Mouse (Mus musculus): ENCODE measurements at regions not wholly inside any gene's neighbourhood (a gene's known extent, or its start where the extent isn't known, plus 50 kb on each side); places are given as distances from the start of the nearest gene placed in this dataset.

DNA sequence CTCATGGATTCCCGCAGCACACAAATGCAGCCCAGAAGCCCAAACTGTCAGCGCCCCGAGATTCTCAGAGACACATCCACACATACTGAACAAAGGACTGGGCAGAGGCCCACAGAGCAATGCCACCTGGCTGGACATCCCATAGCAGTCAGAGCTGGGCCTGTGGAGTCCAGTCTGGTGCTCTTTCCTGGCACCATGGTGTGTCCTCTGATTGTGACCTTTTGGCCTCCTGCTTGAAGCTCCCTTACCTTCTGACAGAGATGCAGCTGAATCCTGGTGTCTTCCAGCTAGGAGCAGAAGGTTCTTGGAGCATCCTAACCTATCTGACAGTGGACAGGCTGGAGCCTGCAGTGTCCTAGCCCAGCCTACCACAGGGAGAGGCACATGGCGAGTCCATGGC, 87.5 kb upstream of the Wnt4 start:
- TF ChIP-seq CTCF (IDR thresholded peaks at IDR 0.05; ENCODE audit: borderline replicate concordance, control insufficient read depth, extremely low read depth, insufficient read depth, low read length, poor library complexity) (no peak), POLR2A (IDR thresholded peaks at IDR 0.05; ENCODE audit: control insufficient read depth, extremely low read depth, insufficient read depth, low read length, poor library complexity) (no peak)
